Mouse (Mus musculus): ENCODE measurements around the gene Kifc3. TPM values are rescaled to one million over a fixed set of nuclear protein-coding genes. Genes with fewer than 3 reads are reported as not detected.

The Kifc3 gene
- total RNA-seq (2012; rRNA removed) (9.0 and 10.6 TPM in 2 replicates), polyA plus RNA-seq (2012; ENCODE audit: insufficient read depth in 1 of 2, insufficient read length in 2 of 2, low read depth in 1 of 2, low replicate concordance in 2 of 2, missing spikeins in 1 of 2) (10 to 100 TPM in 1 of 2 experiments, not detected in 1; 19.1 TPM)

DNA sequence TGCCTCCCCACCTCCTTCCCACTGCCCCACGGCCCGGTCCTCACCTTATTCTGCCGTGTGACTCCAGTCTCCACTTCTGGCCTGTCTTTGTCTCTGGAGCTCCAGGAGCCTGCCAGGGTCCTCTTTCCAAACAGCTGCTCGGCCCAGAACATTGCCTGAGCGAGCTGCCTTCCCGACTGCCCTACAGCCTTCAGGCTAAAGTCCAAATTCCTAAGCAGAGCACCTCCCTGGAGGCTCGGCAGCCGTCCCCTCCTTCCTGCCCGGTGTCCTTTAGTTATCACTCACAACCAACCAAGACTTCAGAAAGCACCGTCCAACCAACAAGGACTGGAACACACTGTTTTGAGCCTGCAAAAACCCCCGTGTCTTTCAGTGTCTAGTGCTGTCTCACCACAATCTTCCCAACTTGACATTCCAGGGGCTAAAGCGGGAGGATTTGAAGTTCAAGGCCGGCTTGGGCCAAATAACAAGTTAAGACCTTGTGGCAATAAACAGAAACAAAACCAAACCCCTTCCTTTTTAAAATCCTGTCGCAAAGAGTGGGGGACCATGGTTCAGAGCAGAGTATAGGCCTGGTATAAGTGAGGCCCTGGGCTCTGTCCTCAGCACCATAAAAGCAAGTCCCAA, at the start of gene Kifc3:
Kifc3 (minus strand) TSS at position 164 of the 627 bp plus-strand sequence.
- no peak within 1 kb of the TSS for H3K9ac ChIP-seq (ENCODE audit: control insufficient read depth, low read depth, low read length, poor library complexity, severe bottlenecking)
- H3K4me1 ChIP-seq (ENCODE audit: control insufficient read depth in 1 of 2, insufficient read depth in 2 of 2, low read length in 2 of 2) = no peaks in the 10 kb centered on the region
- no peak for DNase-seq (ENCODE audit: low read depth, low spot score)

DNA sequence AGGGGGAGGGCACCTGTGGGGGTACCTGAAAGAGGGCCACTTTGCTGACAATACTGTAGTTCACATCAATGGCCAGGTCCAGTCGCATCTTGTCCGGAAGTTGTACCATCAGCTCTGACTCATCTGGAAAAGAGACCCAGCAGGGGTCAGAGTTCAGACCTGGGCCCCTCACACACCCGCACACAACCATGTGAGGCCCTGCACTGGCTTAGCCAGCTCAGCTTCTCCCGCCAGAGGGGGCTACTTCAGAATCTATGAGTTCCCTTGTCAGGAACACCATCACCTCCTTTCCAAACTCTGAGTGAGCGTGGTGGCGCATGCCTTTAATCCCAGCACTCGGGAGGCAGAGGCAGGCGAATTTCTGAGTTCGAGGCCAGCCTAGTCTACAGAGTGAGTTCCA, 49.4 kb upstream of the Kifc3 start:
- no peaks in the 10 kb centered on the region for H3K27me3 ChIP-seq (ENCODE audit: control insufficient read depth in 1 of 2, insufficient read depth in 2 of 2, low read length in 2 of 2)
- H3K9ac ChIP-seq (ENCODE audit: control insufficient read depth, low read depth, low read length, poor library complexity, severe bottlenecking) = no peak overlapping the region
- no peaks in the 10 kb centered on the region for H3K79me2 ChIP-seq (ENCODE audit: control insufficient read depth, insufficient read depth, low read length, poor library complexity)
- no peak overlapping the region for H3K27ac ChIP-seq (ENCODE audit: control insufficient read depth, low read depth, low read length)
- no peak overlapping the region for H3K4me3 ChIP-seq (ENCODE audit: control insufficient read depth in 1 of 2, insufficient read depth in 1 of 2, low read depth in 2 of 2, low read length in 2 of 2)
- no peaks in the 10 kb centered on the region for H3K4me1 ChIP-seq (ENCODE audit: control insufficient read depth in 1 of 2, insufficient read depth in 2 of 2, low read length in 2 of 2)
- no peaks in the 10 kb centered on the region for H3K9me3 ChIP-seq (replicated peaks; ENCODE audit: insufficient read depth, low read length)
- H3K36me3 ChIP-seq (ENCODE audit: control insufficient read depth in 1 of 2, insufficient read depth in 2 of 2, low read length in 2 of 2) = no peaks in the 10 kb centered on the region; a peak in 1 of 4 replicates
- no peak for DNase-seq (ENCODE audit: low read depth, low spot score)
- TF ChIP-seq CTCF (IDR thresholded peaks at IDR 0.05 in 2 of 3, conservative IDR thresholded peaks at IDR 0.05 in 1 of 3; ENCODE audit: control insufficient read depth in 1 of 3, insufficient read depth in 1 of 3, low read depth in 2 of 3, low read length in 3 of 3, poor library complexity in 1 of 3, severe bottlenecking in 1 of 3) (0 out of 6 replicates have a peak, but pooled peaks of 1 of the 3 experiments have one; percentile 6), BHLHE40 (IDR thresholded peaks at IDR 0.05; ENCODE audit: borderline replicate concordance, low read depth, low read length) (no peak)

More for the DNA sequence above, at the start of gene Kifc3:
- H3K36me3 ChIP-seq (ENCODE audit: control insufficient read depth in 1 of 2, insufficient read depth in 2 of 2, low read length in 2 of 2) = no peaks in the 10 kb centered on the region
- H3K27me3 ChIP-seq (ENCODE audit: control insufficient read depth in 1 of 2, insufficient read depth in 2 of 2, low read length in 2 of 2) = peaks cover 2 to 5% of the 10 kb centered on the region in 2 experiments; a peak in 3 of 4 replicates
- no peaks in the 10 kb centered on the region for H3K9me3 ChIP-seq (replicated peaks; ENCODE audit: insufficient read depth, low read length)
- H3K4me3 ChIP-seq (ENCODE audit: control insufficient read depth in 1 of 2, insufficient read depth in 1 of 2, low read depth in 2 of 2, low read length in 2 of 2) = no peak within 1 kb of the TSS
- no peaks in the 10 kb centered on the region for H3K79me2 ChIP-seq (ENCODE audit: control insufficient read depth, insufficient read depth, low read length, poor library complexity)
- TF ChIP-seq UBTF (IDR thresholded peaks at IDR 0.05; ENCODE audit: borderline replicate concordance, insufficient read depth, low read depth, low read length) (no peak), POLR2AphosphoS2 (IDR thresholded peaks at IDR 0.05; ENCODE audit: low read length) (no peak), MAFK (IDR thresholded peaks at IDR 0.05; ENCODE audit: borderline replicate concordance, low read depth, low read length) (no peak), KAT2A (conservative IDR thresholded peaks at IDR 0.05; ENCODE audit: low read depth, low read length) (no peak), SMC3 (IDR thresholded peaks at IDR 0.05; ENCODE audit: low read depth, low read length) (no peak), RCOR1 (IDR thresholded peaks at IDR 0.05; ENCODE audit: low read depth, low read length) (no peak), ZMIZ1 (IDR thresholded peaks at IDR 0.05; ENCODE audit: low read depth, low read length) (no peak), EP300 (IDR thresholded peaks at IDR 0.05; ENCODE audit: low read depth in 1 of 2, low read length in 2 of 2) (no peak)
- no peak within 1 kb of the TSS for H3K27ac ChIP-seq (ENCODE audit: control insufficient read depth, low read depth, low read length)

DNA sequence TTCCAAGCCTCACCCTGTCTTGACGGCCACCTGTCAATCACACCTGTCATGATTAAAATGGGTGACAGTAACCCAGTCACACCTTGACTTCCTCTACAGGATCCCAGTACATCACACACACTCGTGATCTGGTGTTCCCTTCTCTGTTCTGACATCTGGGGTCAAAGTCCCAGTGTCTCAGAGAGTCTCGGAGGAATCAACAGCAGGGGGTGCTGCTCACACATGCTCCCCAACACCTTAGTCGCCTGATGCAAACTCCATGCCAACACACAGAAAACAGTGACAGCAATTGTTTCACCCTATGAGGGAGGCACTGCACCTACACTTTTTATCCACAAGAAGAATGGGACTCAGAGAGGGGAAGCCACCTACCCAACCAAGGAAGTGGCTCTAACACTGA, 47.2 kb upstream of the Kifc3 start:
- H3K9ac ChIP-seq (ENCODE audit: control insufficient read depth, low read depth, low read length, poor library complexity, severe bottlenecking) = no peak overlapping the region
- no peak for DNase-seq (ENCODE audit: low read depth, low spot score)
- no peaks in the 10 kb centered on the region for H3K9me3 ChIP-seq (replicated peaks; ENCODE audit: insufficient read depth, low read length)
- peaks cover 0 to 4% of the 10 kb centered on the region in 2 experiments; a peak in 2 of 4 replicates for H3K36me3 ChIP-seq (ENCODE audit: control insufficient read depth in 1 of 2, insufficient read depth in 2 of 2, low read length in 2 of 2)
- peaks cover 0 to 7% of the 10 kb centered on the region in 2 experiments; a peak in 3 of 4 replicates for H3K4me1 ChIP-seq (ENCODE audit: control insufficient read depth in 1 of 2, insufficient read depth in 2 of 2, low read length in 2 of 2)
- H3K27ac ChIP-seq (ENCODE audit: control insufficient read depth, low read depth, low read length) = no peak overlapping the region
- no peaks in the 10 kb centered on the region for H3K79me2 ChIP-seq (ENCODE audit: control insufficient read depth, insufficient read depth, low read length, poor library complexity)
- H3K27me3 ChIP-seq (ENCODE audit: control insufficient read depth in 1 of 2, insufficient read depth in 2 of 2, low read length in 2 of 2) = no peaks in the 10 kb centered on the region
- peak; percentile 29 for TF ChIP-seq RAD21 (IDR thresholded peaks at IDR 0.05; ENCODE audit: low read depth, low read length)
- no peak for TF ChIP-seq USF2 (IDR thresholded peaks at IDR 0.05; ENCODE audit: borderline replicate concordance in 1 of 2, insufficient read depth in 1 of 2, low read depth in 1 of 2, low read length in 2 of 2)
- TF ChIP-seq ZNF384 (IDR thresholded peaks at IDR 0.05; ENCODE audit: low read depth, low read length) = no peak
- peak; percentile 32 for TF ChIP-seq SMC3 (IDR thresholded peaks at IDR 0.05; ENCODE audit: low read depth, low read length)
- TF ChIP-seq ELF1 (IDR thresholded peaks at IDR 0.05; ENCODE audit: low read depth, low read length) = no peak
- TF ChIP-seq CTCF (IDR thresholded peaks at IDR 0.05 in 2 of 3, conservative IDR thresholded peaks at IDR 0.05 in 1 of 3; ENCODE audit: control insufficient read depth in 1 of 3, insufficient read depth in 1 of 3, low read depth in 2 of 3, low read length in 3 of 3, poor library complexity in 1 of 3, severe bottlenecking in 1 of 3) = peak; percentile 21 to 45 (median 40); a peak in 5 of 6 replicates
- no peak for TF ChIP-seq TBP (IDR thresholded peaks at IDR 0.05; ENCODE audit: low read depth, low read length)
- no peak for TF ChIP-seq UBTF (IDR thresholded peaks at IDR 0.05; ENCODE audit: borderline replicate concordance, insufficient read depth, low read depth, low read length)
- no peak overlapping the region for H3K4me3 ChIP-seq (ENCODE audit: control insufficient read depth in 1 of 2, insufficient read depth in 1 of 2, low read depth in 2 of 2, low read length in 2 of 2)

Data from MEL (cell line).